Mouse (Mus musculus) NIH3T3 (cell line): Measurements from ENCODE around the gene Olfr589.
"Not testable (repeated sequence)": the region's sequence is repeated elsewhere in the genome, so short reads cannot be mapped to it uniquely, and the experiment has no call there.

Experiments used
- DNase-seq: peaks from one replicate; pipeline ENCODE4 v3.0.0-alpha.2; 2012; ENCODE audit warnings: low read depth

Gene Olfr589

DNA sequence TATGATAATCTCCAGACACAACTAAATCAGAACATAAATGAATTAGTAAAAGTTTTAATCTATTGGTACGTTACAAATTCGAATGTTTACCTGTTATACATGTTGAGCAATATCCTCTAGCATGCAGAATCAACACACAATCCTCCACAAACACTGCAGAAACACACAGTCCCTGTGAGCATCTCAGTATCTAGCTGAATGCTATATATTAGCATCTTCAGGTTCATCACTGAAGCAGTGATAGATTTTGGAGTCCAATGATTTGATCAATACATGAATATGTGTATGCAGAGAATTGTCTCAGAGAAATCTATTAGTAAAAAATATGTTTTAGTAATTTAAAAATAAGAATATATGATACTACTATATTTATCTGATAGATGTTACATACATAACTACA, at the start of gene Olfr589:
Olfr589 (minus strand) TSS at position 101 of the 400 bp plus-strand sequence.
- no peak for DNase-seq

GRCm38 (mm10) chr7:103184503-103184902, 28.3 kb upstream of the Olfr589 start, which contains the start of gene Olfr592:
TSS of gene Olfr592 (plus strand) at chr7:103184803.
- DNase-seq: not testable (repeated sequence)

GRCm38 (mm10) chr7:103178240-103178639, 22.1 kb upstream of the Olfr589 start, which contains the start of gene Olfr591:
TSS of gene Olfr591 (minus strand) at chr7:103178340.
- DNase-seq: no peak

DNA sequence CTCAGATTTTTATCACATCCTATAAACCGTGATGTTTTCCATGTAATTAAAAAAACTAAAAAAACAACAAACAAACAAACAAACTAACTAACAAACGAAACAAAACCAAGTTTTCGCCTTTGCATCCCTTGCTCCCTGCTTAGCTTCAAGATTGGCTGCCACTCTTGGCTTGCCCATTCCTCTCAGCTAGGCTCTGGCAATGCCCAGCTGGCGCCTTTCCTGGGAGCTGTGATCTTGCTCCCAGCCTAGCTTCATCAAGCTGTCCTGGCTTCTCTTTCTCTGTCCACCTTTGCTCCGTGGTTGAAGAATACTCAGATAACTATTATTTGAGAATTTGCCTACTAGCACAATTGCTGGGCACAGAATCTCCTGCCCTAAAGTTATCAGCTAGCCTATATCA, 13.5 kb upstream of the Olfr589 start:
- DNase-seq: no peak

DNA sequence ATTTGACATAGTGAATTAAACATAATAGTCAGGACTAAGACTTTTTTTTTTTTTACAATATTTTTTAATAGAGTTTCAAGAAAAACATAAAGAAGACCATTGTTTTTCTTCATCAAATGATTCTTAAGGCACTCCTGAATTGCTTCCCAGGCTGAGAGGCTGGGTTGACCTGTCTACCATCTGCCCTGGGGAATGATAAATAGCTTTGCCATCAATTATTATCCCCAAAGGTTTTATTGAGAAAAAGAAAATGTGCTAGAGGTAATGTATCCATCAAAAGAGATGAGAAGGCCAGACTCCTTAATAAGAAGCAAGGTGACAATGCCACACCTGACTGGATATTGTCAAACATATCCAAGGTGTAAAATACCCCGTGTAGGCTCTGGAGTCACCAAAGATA, 15.6 kb downstream of the Olfr589 start, which contains the start of gene Olfr588-ps1:
Olfr588-ps1 (plus strand) TSS at position 301 of the 400 bp plus-strand sequence.
- DNase-seq: no peak

DNA sequence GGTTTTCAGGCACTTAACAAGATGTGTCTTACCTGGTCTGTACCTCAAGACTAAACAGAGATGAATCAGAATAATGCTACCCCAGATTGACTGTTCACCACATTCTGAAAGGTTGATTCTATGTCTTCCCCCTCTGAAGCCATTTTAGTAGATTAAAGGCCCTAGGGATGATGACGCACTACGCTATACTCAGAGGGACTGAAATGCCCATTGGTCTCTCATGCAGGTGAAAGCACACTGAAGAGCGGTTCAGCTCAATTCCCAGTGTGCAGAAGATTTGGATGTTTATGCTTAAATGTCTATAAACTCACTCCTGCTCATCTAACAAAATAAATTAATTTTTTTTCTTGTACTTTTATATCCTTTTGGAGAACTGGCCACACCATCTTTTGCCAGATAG, 30.6 kb downstream of the Olfr589 start, which contains the start of gene Olfr586:
Olfr586 (minus strand) TSS at position 101 of the 400 bp plus-strand sequence.
- no peak for DNase-seq

GRCm38 (mm10) chr7:103119406-103119805, 36.8 kb downstream of the Olfr589 start:
- DNase-seq: peak; percentile 1
